Mouse (Mus musculus): ENCODE measurements at regions not wholly inside any gene's neighbourhood (a gene's known extent, or its start where the extent isn't known, plus 50 kb on each side); places are given as distances from the start of the nearest gene placed in this dataset.

GRCm38 (mm10) chr15:62153222-62153621 lies 1230.4 kb upstream of the A1bg start:
- H3K4me2 ChIP-seq (ENCODE audit: low read length) = no peak overlapping the region; the same call in 1 of the 2 replicates

DNA sequence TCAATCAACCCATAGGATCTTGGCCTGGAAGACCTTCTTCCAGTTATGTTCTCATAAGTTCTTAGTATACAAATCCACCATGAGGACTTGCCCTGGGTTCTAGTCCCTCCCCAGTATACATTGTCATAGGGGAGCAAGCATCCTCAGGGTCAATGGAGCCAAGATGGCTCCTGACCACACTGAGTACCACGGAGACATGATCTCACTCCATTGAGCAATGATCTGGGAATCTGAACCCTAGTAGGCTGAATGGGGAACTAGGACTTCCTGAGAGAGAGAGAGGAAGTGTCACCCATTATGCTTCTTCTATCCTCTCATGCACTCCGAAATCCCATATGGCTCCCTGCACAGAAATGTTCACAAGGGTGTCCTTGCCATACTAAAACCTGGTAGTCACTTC lies 1229.3 kb upstream of the A1bg start:
- whole genome bisulfite sequencing = 96% methylated on average over 2 of the region's 2 CpGs
- no peak overlapping the region for H3K4me2 ChIP-seq (ENCODE audit: low read length)
- no peaks in the 10 kb centered on the region for H3K9me3 ChIP-seq (replicated peaks; ENCODE audit: control insufficient read depth, low read length, poor library complexity, severe bottlenecking)
- H3K4me1 ChIP-seq (ENCODE audit: control insufficient read depth, insufficient read depth, low read length) = 0 out of 2 replicates have a peak, but pooled peaks cover 3% of the 10 kb centered on the region
- H3K27ac ChIP-seq (ENCODE audit: low read length) = no peak overlapping the region
- H3K9ac ChIP-seq (ENCODE audit: low read depth, low read length) = no peak overlapping the region
- no peak overlapping the region for H3K4me3 ChIP-seq (ENCODE audit: low read depth, low read length)
- H3K36me3 ChIP-seq (ENCODE audit: control insufficient read depth, insufficient read depth, low read length) = no peaks in the 10 kb centered on the region
- ATAC-seq = no peak
- H3K27me3 ChIP-seq (ENCODE audit: control insufficient read depth, insufficient read depth, low read depth, low read length) = no peaks in the 10 kb centered on the region; the same call in 1 of the 2 replicates

More at GRCm38 (mm10) chr15:62153222-62153621, 1230.4 kb upstream of the A1bg start:
- Histone ChIP-seq H3K4me3 (ENCODE audit: low read depth, low read length) (no peak overlapping the region), H3K9me3 (replicated peaks; ENCODE audit: control insufficient read depth, low read length, poor library complexity, severe bottlenecking) (no peaks in the 10 kb centered on the region), H3K27ac (ENCODE audit: low read length) (no peak overlapping the region), H3K27me3 (ENCODE audit: control insufficient read depth, insufficient read depth, low read depth, low read length) (no peaks in the 10 kb centered on the region; the same call in 1 of the 2 replicates), H3K36me3 (ENCODE audit: control insufficient read depth, insufficient read depth, low read length) (no peaks in the 10 kb centered on the region), H3K4me1 (ENCODE audit: control insufficient read depth, insufficient read depth, low read length) (0 out of 2 replicates have a peak, but pooled peaks cover 3% of the 10 kb centered on the region), H3K9ac (ENCODE audit: low read depth, low read length) (no peak overlapping the region)
- peak; percentile 57 for ATAC-seq
- 62% methylated on average over 9 of the region's 9 CpGs for WGBS

GRCm38 (mm10) chr15:62151690-62152089 lies 1228.9 kb upstream of the A1bg start:
- no peaks in the 10 kb centered on the region for H3K36me3 ChIP-seq (ENCODE audit: control insufficient read depth, insufficient read depth, low read length)
- no peak overlapping the region for H3K27ac ChIP-seq (ENCODE audit: low read length)
- no peak for ATAC-seq
- H3K4me1 ChIP-seq (ENCODE audit: control insufficient read depth, insufficient read depth, low read length) = 0 out of 2 replicates have a peak, but pooled peaks cover 3% of the 10 kb centered on the region
- H3K9me3 ChIP-seq (replicated peaks; ENCODE audit: control insufficient read depth, low read length, poor library complexity, severe bottlenecking) = no peaks in the 10 kb centered on the region
- H3K9ac ChIP-seq (ENCODE audit: low read depth, low read length) = no peak overlapping the region
- no peak overlapping the region for H3K4me2 ChIP-seq (ENCODE audit: low read length)
- WGBS = 91% methylated on average over 3 of the region's 3 CpGs
- no peak overlapping the region for H3K4me3 ChIP-seq (ENCODE audit: low read depth, low read length)
- H3K27me3 ChIP-seq (ENCODE audit: control insufficient read depth, insufficient read depth, low read depth, low read length) = no peaks in the 10 kb centered on the region; the same call in 1 of the 2 replicates

GRCm38 (mm10) chr15:62150296-62150695 lies 1227.5 kb upstream of the A1bg start:
- Histone ChIP-seq H3K27ac (ENCODE audit: low read length) (no peak overlapping the region), H3K9me3 (replicated peaks; ENCODE audit: control insufficient read depth, low read length, poor library complexity, severe bottlenecking) (no peaks in the 10 kb centered on the region), H3K4me1 (ENCODE audit: control insufficient read depth, insufficient read depth, low read length) (0 out of 2 replicates have a peak, but pooled peaks cover 3% of the 10 kb centered on the region), H3K36me3 (ENCODE audit: control insufficient read depth, insufficient read depth, low read length) (no peaks in the 10 kb centered on the region), H3K4me2 (ENCODE audit: low read length) (no peak overlapping the region), H3K4me3 (ENCODE audit: low read depth, low read length) (no peak overlapping the region), H3K9ac (ENCODE audit: low read depth, low read length) (no peak overlapping the region), H3K27me3 (ENCODE audit: control insufficient read depth, insufficient read depth, low read depth, low read length) (no peaks in the 10 kb centered on the region; the same call in 1 of the 2 replicates)
- WGBS = 80% methylated on average over 4 of the region's 4 CpGs
- no peak for ATAC-seq

- no peak for ATAC-seq
- H3K4me3 ChIP-seq (ENCODE audit: low read depth, low read length) = no peak overlapping the region
- 91% methylated on average over 10 of the region's 10 CpGs for WGBS
Observed at GRCm38 (mm10) chr15:62148680-62149237, 1225.9 kb upstream of the A1bg start.

DNA sequence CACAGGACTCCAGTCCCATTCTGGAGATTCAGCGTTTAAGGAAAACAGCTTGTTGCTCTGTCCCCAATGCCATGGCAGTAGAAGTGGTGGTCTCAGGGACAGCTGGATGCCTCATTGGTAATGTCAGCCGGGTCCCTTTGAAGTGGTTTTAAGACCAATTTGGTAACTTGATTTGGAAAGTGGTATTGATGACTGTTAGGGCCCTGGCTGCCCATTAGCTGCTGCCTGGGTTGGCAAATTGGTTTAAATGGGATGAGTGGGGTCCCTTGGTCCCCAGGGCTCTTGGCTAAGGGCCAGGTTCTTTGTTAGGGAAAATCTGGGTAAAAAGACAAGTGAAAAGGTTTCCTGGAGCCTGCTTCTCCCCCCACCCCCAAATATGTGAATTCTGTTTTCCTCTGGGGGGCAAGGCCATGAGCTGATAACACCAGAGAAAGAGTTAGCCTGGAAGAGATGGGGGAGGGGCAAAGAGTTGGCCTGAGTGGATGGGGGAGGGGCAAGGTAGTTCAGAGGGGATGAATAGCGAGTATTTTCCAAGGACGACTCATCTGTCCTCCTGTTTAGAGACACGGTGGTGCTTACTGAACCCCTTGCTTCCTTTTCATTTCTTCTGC lies 1224.6 kb upstream of the A1bg start:
- H3K9me3 ChIP-seq (replicated peaks; ENCODE audit: control insufficient read depth, low read length, poor library complexity, severe bottlenecking) = no peaks in the 10 kb centered on the region
- H3K27ac ChIP-seq (ENCODE audit: low read length) = no peak overlapping the region
- H3K4me1 ChIP-seq (ENCODE audit: control insufficient read depth, insufficient read depth, low read length) = no peaks in the 10 kb centered on the region
- WGBS = 19% methylated on average over 5 of the region's 5 CpGs
- H3K27me3 ChIP-seq (ENCODE audit: control insufficient read depth, insufficient read depth, low read depth, low read length) = no peaks in the 10 kb centered on the region
- H3K4me2 ChIP-seq (ENCODE audit: low read length) = no peak overlapping the region
- H3K4me3 ChIP-seq (ENCODE audit: low read depth, low read length) = no peak overlapping the region
- no peak overlapping the region for H3K9ac ChIP-seq (ENCODE audit: low read depth, low read length)
- no peaks in the 10 kb centered on the region for H3K36me3 ChIP-seq (ENCODE audit: control insufficient read depth, insufficient read depth, low read length)
- ATAC-seq = no peak

More at GRCm38 (mm10) chr15:62148680-62149237, 1225.9 kb upstream of the A1bg start:
- Histone ChIP-seq H3K9ac (ENCODE audit: low read depth, low read length) (no peak overlapping the region), H3K9me3 (replicated peaks; ENCODE audit: control insufficient read depth, low read length, poor library complexity, severe bottlenecking) (no peaks in the 10 kb centered on the region), H3K4me1 (ENCODE audit: control insufficient read depth, insufficient read depth, low read length) (0 out of 2 replicates have a peak, but pooled peaks cover 3% of the 10 kb centered on the region), H3K4me2 (ENCODE audit: low read length) (no peak overlapping the region), H3K27me3 (ENCODE audit: control insufficient read depth, insufficient read depth, low read depth, low read length) (no peaks in the 10 kb centered on the region), H3K27ac (ENCODE audit: low read length) (no peak overlapping the region), H3K36me3 (ENCODE audit: control insufficient read depth, insufficient read depth, low read length) (no peaks in the 10 kb centered on the region)

- Histone ChIP-seq H3K4me3 (ENCODE audit: low read depth, low read length) (no peak overlapping the region), H3K9ac (ENCODE audit: low read depth, low read length) (no peak overlapping the region), H3K4me2 (ENCODE audit: low read length) (no peak overlapping the region), H3K36me3 (ENCODE audit: control insufficient read depth, insufficient read depth, low read length) (no peaks in the 10 kb centered on the region), H3K27ac (ENCODE audit: low read length) (no peak overlapping the region), H3K27me3 (ENCODE audit: control insufficient read depth, insufficient read depth, low read depth, low read length) (no peaks in the 10 kb centered on the region), H3K4me1 (ENCODE audit: control insufficient read depth, insufficient read depth, low read length) (no peaks in the 10 kb centered on the region), H3K9me3 (replicated peaks; ENCODE audit: control insufficient read depth, low read length, poor library complexity, severe bottlenecking) (no peaks in the 10 kb centered on the region)
- no peak for ATAC-seq
- WGBS = 94% methylated on average over 4 of the region's 4 CpGs
Observed at GRCm38 (mm10) chr15:62145643-62146285, 1223.0 kb upstream of the A1bg start.

GRCm38 (mm10) chr15:62144776-62145564 lies 1222.2 kb upstream of the A1bg start:
- Histone ChIP-seq H3K27ac (ENCODE audit: low read length) (no peak overlapping the region), H3K4me1 (ENCODE audit: control insufficient read depth, insufficient read depth, low read length) (no peaks in the 10 kb centered on the region), H3K9me3 (replicated peaks; ENCODE audit: control insufficient read depth, low read length, poor library complexity, severe bottlenecking) (no peaks in the 10 kb centered on the region), H3K36me3 (ENCODE audit: control insufficient read depth, insufficient read depth, low read length) (no peaks in the 10 kb centered on the region), H3K4me3 (ENCODE audit: low read depth, low read length) (no peak overlapping the region), H3K27me3 (ENCODE audit: control insufficient read depth, insufficient read depth, low read depth, low read length) (no peaks in the 10 kb centered on the region), H3K9ac (ENCODE audit: low read depth, low read length) (no peak overlapping the region), H3K4me2 (ENCODE audit: low read length) (no peak overlapping the region)
- no peak for ATAC-seq
- 92% methylated on average over 10 of the region's 10 CpGs for WGBS
